22 mouse cellular contexts compared by ENCODE assay signal in genomic region chr5:136385161-136385560, GRCm38 (mm10).
"Had no signal": no experiment of that assay in that cellular context is flagged by ENCODE, and none has a peak within 500 bp of the region (broad histone marks: within the 10 kb centered on the region; RNA-seq: fewer than 3 reads in every experiment).

No protein-coding gene starts in this region.

- H3K9me3 ChIP-seq: limb, embryonic 12.5 days; limb, embryonic 15.5 days; liver, embryonic 15.5 days; lung, embryonic 15.5 days; midbrain, embryonic 12.5 days; midbrain, embryonic 15.5 days; neural tube, embryonic 12.5 days; neural tube, embryonic 15.5 days had no signal

- H3K36me3 ChIP-seq: liver, embryonic 15.5 days; lung, embryonic 15.5 days; midbrain, embryonic 15.5 days; neural tube, embryonic 15.5 days had no signal

- H3K27me3 ChIP-seq: limb, embryonic 15.5 days; liver, embryonic 15.5 days; lung, embryonic 15.5 days; midbrain, embryonic 12.5 days; midbrain, embryonic 15.5 days; neural tube, embryonic 12.5 days; neural tube, embryonic 15.5 days had no signal

- H3K4me3 ChIP-seq: limb, embryonic 12.5 days; limb, embryonic 15.5 days; liver, embryonic 15.5 days; lung, embryonic 15.5 days; midbrain, embryonic 12.5 days; midbrain, embryonic 15.5 days; neural tube, embryonic 12.5 days; neural tube, embryonic 15.5 days had no signal

- H3K27ac ChIP-seq: limb, embryonic 12.5 days; limb, embryonic 15.5 days; liver, embryonic 15.5 days; lung, embryonic 15.5 days; macrophage; midbrain, embryonic 12.5 days; midbrain, embryonic 15.5 days; neural tube, embryonic 12.5 days; neural tube, embryonic 15.5 days; stomach, postnatal 0 days had no signal

- H3K4me1 ChIP-seq: limb, embryonic 15.5 days; liver, embryonic 15.5 days; neural tube, embryonic 12.5 days had no signal

- ATAC-seq: midbrain, embryonic 15.5 days had no signal

- DNase-seq: kidney, postnatal 14 days; kidney, postnatal 4 days; left cerebral cortex, postnatal 4 days; lung, adult 18-20 months; lung, postnatal 14 days; right cerebral cortex, adult 18-20 months; right cerebral cortex, postnatal 14 days; right cerebral cortex, postnatal 4 days; thymus, adult 2 months; thymus, postnatal 14 days; thymus, postnatal 4 days had no signal

- H3K4me2 ChIP-seq: limb, embryonic 12.5 days; limb, embryonic 15.5 days; liver, embryonic 11.5 days; liver, embryonic 15.5 days; lung, embryonic 15.5 days; midbrain, embryonic 12.5 days; midbrain, embryonic 15.5 days; neural tube, embryonic 12.5 days; neural tube, embryonic 15.5 days had no signal

- H3K9ac ChIP-seq: limb, embryonic 12.5 days; limb, embryonic 15.5 days; liver, embryonic 15.5 days; lung, embryonic 15.5 days; midbrain, embryonic 12.5 days; midbrain, embryonic 15.5 days; neural tube, embryonic 12.5 days; neural tube, embryonic 15.5 days had no signal
